Mouse (Mus musculus): ENCODE data around the gene Prkag2. TPM values are rescaled to one million over a fixed set of nuclear protein-coding genes. Genes with fewer than 3 reads are reported as not detected.

The Prkag2 gene
- polyA plus RNA-seq, 1 experiment from 2014 or later = 102 TPM

- H3K4me3 ChIP-seq = peak overlapping the region; percentile 75
Measured at GRCm38 (mm10) chr5:24908141-24908819, 192.2 kb downstream of the Prkag2 start.

DNA sequence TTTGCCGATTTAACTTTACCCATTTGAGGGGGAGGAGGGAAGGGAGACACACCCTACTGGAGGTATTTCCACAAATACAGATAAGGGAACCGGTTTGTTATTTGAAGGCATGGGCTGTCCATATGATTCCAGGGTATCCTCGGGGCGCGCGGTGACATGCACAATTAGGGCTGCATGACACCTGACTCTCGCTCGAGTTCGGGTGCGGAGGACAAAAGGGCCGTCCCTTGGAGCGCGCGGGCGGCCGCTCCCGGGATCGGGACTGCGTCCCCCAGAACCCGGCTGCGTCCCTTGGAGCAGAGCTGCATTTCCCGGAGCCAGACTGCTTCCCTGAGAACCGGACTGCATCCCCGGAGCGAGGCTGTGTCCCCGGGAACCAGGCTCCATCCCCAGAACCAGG is 192.7 kb downstream of the Prkag2 start:
- Histone ChIP-seq H3K9ac (peak overlapping the region; percentile 90), H3K27ac (peak overlapping the region; percentile 97), H3K4me1 (replicated peaks) (peaks cover 25% of the 10 kb centered on the region), H3K4me3 (peak overlapping the region; percentile 75), H3K36me3 (no peaks in the 10 kb centered on the region), H3K9me3 (replicated peaks) (no peaks in the 10 kb centered on the region), H3K27me3 (no peaks in the 10 kb centered on the region), H3K4me2 (peak overlapping the region; percentile 82)
- under 1% methylated on average over 26 of the region's 26 CpGs for WGBS
- peak; percentile 15 for ATAC-seq (replicated peaks; ENCODE audit: insufficient number of reproducible peaks, insufficient read depth, low FRiP score, low read depth)

More at GRCm38 (mm10) chr5:24908141-24908819, 192.2 kb downstream of the Prkag2 start:
- no peaks in the 10 kb centered on the region for H3K27me3 ChIP-seq
- peak overlapping the region; percentile 97 for H3K27ac ChIP-seq
- ATAC-seq (replicated peaks; ENCODE audit: insufficient number of reproducible peaks, insufficient read depth, low FRiP score, low read depth) = peak; percentile 90
- peaks cover 22% of the 10 kb centered on the region for H3K4me1 ChIP-seq (replicated peaks)
- H3K9me3 ChIP-seq (replicated peaks) = no peaks in the 10 kb centered on the region
- H3K4me2 ChIP-seq = peak overlapping the region; percentile 82
- peak overlapping the region; percentile 90 for H3K9ac ChIP-seq
- H3K36me3 ChIP-seq = no peaks in the 10 kb centered on the region
- under 1% methylated on average over 79 of the region's 87 CpGs for WGBS

DNA sequence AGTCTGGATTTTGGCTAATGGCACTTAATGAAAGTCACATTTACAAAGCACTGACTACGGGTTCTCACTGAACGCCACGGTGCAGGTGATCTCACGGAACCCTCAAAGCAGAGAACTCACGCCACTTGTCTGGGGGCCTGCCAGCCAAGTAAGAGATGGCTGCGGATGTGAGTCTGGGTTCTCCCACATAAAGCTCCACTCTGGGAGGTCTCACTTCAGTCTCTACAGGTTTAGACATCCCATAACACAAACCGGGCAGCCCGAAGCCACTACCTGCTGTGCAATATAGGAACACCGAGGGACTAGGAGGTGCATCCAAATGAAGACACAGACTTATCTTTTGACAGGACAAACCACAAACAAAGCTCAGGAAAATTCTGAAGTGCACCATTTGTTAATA is 193.6 kb downstream of the Prkag2 start:
- no peaks in the 10 kb centered on the region for H3K27me3 ChIP-seq
- H3K27ac ChIP-seq = peak overlapping the region; percentile 97
- H3K36me3 ChIP-seq = no peaks in the 10 kb centered on the region
- peak overlapping the region; percentile 90 for H3K9ac ChIP-seq
- ATAC-seq (replicated peaks; ENCODE audit: insufficient number of reproducible peaks, insufficient read depth, low FRiP score, low read depth) = no peak
- 48% methylated on average over 9 of the region's 9 CpGs for WGBS
- peak overlapping the region; percentile 82 for H3K4me2 ChIP-seq
- peak overlapping the region; percentile 75 for H3K4me3 ChIP-seq
- H3K4me1 ChIP-seq (replicated peaks) = peaks cover 28% of the 10 kb centered on the region
- H3K9me3 ChIP-seq (replicated peaks) = no peaks in the 10 kb centered on the region

- ATAC-seq (replicated peaks; ENCODE audit: insufficient number of reproducible peaks, insufficient read depth, low FRiP score, low read depth) = no peak
- no peaks in the 10 kb centered on the region for H3K9me3 ChIP-seq (replicated peaks)
- 86% methylated on average over 9 of the region's 9 CpGs for WGBS
- H3K4me2 ChIP-seq = no peak overlapping the region
- no peak overlapping the region for H3K9ac ChIP-seq
- no peak overlapping the region for H3K27ac ChIP-seq
- H3K4me1 ChIP-seq (replicated peaks) = peaks cover 33% of the 10 kb centered on the region
- no peaks in the 10 kb centered on the region for H3K27me3 ChIP-seq
- no peak overlapping the region for H3K4me3 ChIP-seq
- H3K36me3 ChIP-seq = no peaks in the 10 kb centered on the region
Measured at GRCm38 (mm10) chr5:24904941-24905340, 195.5 kb downstream of the Prkag2 start.

DNA sequence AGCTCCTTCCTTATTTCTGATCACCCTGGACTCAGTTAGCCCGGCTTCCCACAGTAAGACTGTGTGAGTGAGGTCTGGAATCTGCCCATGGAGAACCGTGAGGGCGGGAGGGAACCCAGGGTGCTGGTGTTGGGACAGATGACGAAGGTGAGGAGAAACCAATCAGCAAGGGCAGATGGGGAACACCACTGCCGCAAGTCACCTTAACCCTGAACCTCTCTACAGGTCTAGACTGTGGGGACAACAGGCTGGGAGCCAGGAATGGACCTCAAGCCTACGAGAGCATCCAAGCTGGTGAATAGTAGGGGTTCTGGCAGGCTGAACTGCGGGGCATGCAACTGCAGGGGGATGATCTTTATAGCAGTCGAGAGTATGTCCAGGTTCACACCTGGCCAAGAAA is 196.0 kb downstream of the Prkag2 start:
- Histone ChIP-seq H3K36me3 (no peaks in the 10 kb centered on the region), H3K27ac (no peak overlapping the region), H3K4me2 (no peak overlapping the region), H3K4me3 (no peak overlapping the region), H3K9me3 (replicated peaks) (no peaks in the 10 kb centered on the region), H3K4me1 (replicated peaks) (peaks cover 33% of the 10 kb centered on the region), H3K9ac (no peak overlapping the region), H3K27me3 (no peaks in the 10 kb centered on the region)
- 85% methylated on average over 8 of the region's 8 CpGs for WGBS
- ATAC-seq (replicated peaks; ENCODE audit: insufficient number of reproducible peaks, insufficient read depth, low FRiP score, low read depth) = no peak

DNA sequence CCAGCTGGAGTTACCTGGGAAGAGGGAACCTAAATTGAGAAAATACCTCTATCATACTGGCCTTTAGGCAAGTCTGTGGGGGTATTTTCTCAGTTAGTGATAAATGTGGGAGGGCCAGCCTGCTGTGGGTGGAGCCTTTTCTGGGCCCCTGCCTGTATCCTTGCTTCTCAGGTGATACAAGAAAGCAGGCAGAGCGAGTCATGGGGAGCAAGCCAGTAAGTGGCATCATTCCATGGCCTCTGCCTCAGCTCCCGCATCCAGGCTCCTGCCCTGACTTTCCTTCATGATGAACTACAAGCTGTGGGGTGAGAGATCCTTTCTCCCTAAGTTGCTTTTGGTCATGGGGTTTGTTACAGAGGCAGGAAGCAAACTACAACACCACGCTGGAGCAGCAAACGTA is 196.4 kb downstream of the Prkag2 start:
- H3K27me3 ChIP-seq = no peaks in the 10 kb centered on the region
- H3K4me3 ChIP-seq = no peak overlapping the region
- peaks cover 33% of the 10 kb centered on the region for H3K4me1 ChIP-seq (replicated peaks)
- no peak overlapping the region for H3K27ac ChIP-seq
- no peak overlapping the region for H3K9ac ChIP-seq
- no peak overlapping the region for H3K4me2 ChIP-seq
- ATAC-seq (replicated peaks; ENCODE audit: insufficient number of reproducible peaks, insufficient read depth, low FRiP score, low read depth) = no peak
- no peaks in the 10 kb centered on the region for H3K36me3 ChIP-seq
- no peaks in the 10 kb centered on the region for H3K9me3 ChIP-seq (replicated peaks)
- 78% methylated on average over 4 of the region's 4 CpGs for WGBS

DNA sequence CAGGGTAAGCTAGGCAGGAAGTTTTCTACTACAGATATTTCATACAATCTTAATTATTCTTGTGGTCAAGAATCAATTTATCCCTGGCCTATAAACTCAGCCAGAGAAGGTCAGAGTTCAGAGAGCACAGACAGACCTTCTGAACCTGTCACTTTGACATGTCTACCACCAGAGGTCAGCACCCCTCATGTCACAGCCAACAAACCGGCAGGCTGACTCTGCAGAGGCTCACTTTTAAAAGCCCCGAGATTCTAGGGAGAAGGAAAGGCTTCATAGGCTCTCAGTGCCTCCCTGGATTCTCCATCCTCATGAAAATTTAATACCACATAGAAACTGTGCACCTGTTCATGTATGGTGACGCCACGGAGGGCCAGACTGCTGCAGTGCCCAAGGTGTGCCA is 197.6 kb downstream of the Prkag2 start:
- no peak for ATAC-seq (replicated peaks; ENCODE audit: insufficient number of reproducible peaks, insufficient read depth, low FRiP score, low read depth)
- Histone ChIP-seq H3K4me2 (no peak overlapping the region), H3K27me3 (no peaks in the 10 kb centered on the region), H3K27ac (no peak overlapping the region), H3K9me3 (replicated peaks) (no peaks in the 10 kb centered on the region), H3K9ac (no peak overlapping the region), H3K4me1 (replicated peaks) (peaks cover 33% of the 10 kb centered on the region), H3K36me3 (no peaks in the 10 kb centered on the region), H3K4me3 (no peak overlapping the region)
- WGBS = 32% methylated on average over 4 of the region's 4 CpGs

- no peak overlapping the region for H3K4me2 ChIP-seq
- no peaks in the 10 kb centered on the region for H3K27me3 ChIP-seq
- ATAC-seq (replicated peaks; ENCODE audit: insufficient number of reproducible peaks, insufficient read depth, low FRiP score, low read depth) = no peak
- H3K9ac ChIP-seq = no peak overlapping the region
- H3K27ac ChIP-seq = no peak overlapping the region
- no peaks in the 10 kb centered on the region for H3K36me3 ChIP-seq
- no peaks in the 10 kb centered on the region for H3K9me3 ChIP-seq (replicated peaks)
- H3K4me1 ChIP-seq (replicated peaks) = peaks cover 32% of the 10 kb centered on the region
- no peak overlapping the region for H3K4me3 ChIP-seq
- 88% methylated on average over 4 of the region's 4 CpGs for WGBS
Measured at GRCm38 (mm10) chr5:24895606-24896005, 204.8 kb downstream of the Prkag2 start.

DNA sequence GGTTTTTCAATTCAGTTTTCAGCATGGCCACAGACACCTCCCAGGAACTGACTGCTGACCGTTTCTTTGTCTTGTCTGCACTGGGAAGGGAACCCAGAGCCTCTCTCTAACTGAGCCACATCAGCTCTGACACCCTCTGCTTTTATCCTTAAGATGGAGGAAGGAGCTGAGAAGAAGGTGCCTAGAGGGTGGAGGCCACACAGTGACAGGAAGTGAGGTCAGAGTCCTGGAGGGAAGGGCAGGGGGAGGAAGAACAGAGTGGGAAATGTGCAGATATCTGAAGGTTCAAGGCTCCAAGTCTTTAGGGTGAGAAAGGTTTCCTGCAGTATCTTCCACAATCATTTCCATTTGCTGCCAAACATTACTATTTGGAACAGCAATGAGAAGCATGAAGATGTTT is 205.6 kb downstream of the Prkag2 start:
- Histone ChIP-seq H3K9me3 (replicated peaks) (no peaks in the 10 kb centered on the region), H3K4me2 (no peak overlapping the region), H3K27me3 (no peaks in the 10 kb centered on the region), H3K27ac (0 out of 2 replicates have a peak overlapping the region, but pooled peaks have one; percentile 15), H3K9ac (no peak overlapping the region), H3K36me3 (no peaks in the 10 kb centered on the region), H3K4me3 (no peak overlapping the region), H3K4me1 (replicated peaks) (peaks cover 39% of the 10 kb centered on the region)
- 34% methylated on average over 1 of the region's 1 CpGs for WGBS
- ATAC-seq (replicated peaks; ENCODE audit: insufficient number of reproducible peaks, insufficient read depth, low FRiP score, low read depth) = no peak

- H3K27ac ChIP-seq = no peak overlapping the region
- 74% methylated on average over 11 of the region's 11 CpGs for WGBS
- H3K4me3 ChIP-seq = no peak overlapping the region
- no peaks in the 10 kb centered on the region for H3K9me3 ChIP-seq (replicated peaks)
- ATAC-seq (replicated peaks; ENCODE audit: insufficient number of reproducible peaks, insufficient read depth, low FRiP score, low read depth) = no peak
- peaks cover 4% of the 10 kb centered on the region; the same call in 1 of the 2 replicates for H3K36me3 ChIP-seq
- no peaks in the 10 kb centered on the region for H3K27me3 ChIP-seq
- H3K9ac ChIP-seq = no peak overlapping the region
- H3K4me2 ChIP-seq = no peak overlapping the region
- peaks cover 52% of the 10 kb centered on the region for H3K4me1 ChIP-seq (replicated peaks)
Measured at GRCm38 (mm10) chr5:24892461-24892860, 208.0 kb downstream of the Prkag2 start.

DNA sequence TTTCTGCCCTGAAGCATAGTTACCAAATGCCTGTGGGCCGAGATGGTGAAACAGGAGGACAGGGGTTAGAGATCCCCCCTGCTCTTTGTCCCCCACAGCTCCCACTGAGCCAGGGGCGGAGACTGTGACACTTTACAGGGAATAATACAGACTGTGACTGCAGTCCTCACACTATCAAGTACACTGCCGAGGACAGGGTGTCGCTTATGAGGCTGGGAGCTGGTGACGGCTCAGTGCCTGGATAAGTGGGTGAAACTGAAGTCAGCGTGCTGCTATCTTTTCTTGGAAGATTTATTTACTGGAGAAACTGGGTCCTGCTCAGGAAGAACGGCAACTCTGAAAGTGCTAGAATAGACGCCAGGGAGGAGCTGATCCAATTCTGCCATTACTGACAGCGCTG is 210.6 kb downstream of the Prkag2 start:
- 0 out of 2 replicates have a peak overlapping the region, but pooled peaks have one; percentile 8 for H3K9ac ChIP-seq
- H3K4me2 ChIP-seq = peak overlapping the region; percentile 42
- WGBS = 23% methylated on average over 9 of the region's 9 CpGs
- no peaks in the 10 kb centered on the region for H3K9me3 ChIP-seq (replicated peaks)
- H3K27ac ChIP-seq = peak overlapping the region; percentile 84
- H3K27me3 ChIP-seq = no peaks in the 10 kb centered on the region
- H3K4me3 ChIP-seq = 0 out of 2 replicates have a peak overlapping the region, but pooled peaks have one; percentile 6
- peaks cover 25% of the 10 kb centered on the region for H3K36me3 ChIP-seq
- peak; percentile 84 for ATAC-seq (replicated peaks; ENCODE audit: insufficient number of reproducible peaks, insufficient read depth, low FRiP score, low read depth)
- H3K4me1 ChIP-seq (replicated peaks) = peaks cover 43% of the 10 kb centered on the region
